Mouse (Mus musculus) heart, embryonic 13.5 days (tissue): ENCODE data around the gene Gm10643. TPM values are rescaled to one million over a fixed set of nuclear protein-coding genes. Genes with fewer than 3 reads are reported as not detected.

Experiments used
- ATAC-seq: fragments of 200-750 bp; cut with Nextera tagmentation; 2 replicates; pipeline ENCODE4 v1.8.0; 2017; ENCODE audit warnings: moderate TSS enrichment; ENCODE audit not compliant: insufficient number of reproducible peaks, low FRiP score, low TSS enrichment; ENCODE audit errors: extremely low read depth
- H3K27ac ChIP-seq: fragments of 300-500 bp; sonication (generic); replicated peaks from 2 replicates; pipeline ENCODE4 v1.5.1; 2015; ENCODE audit warnings: moderate library complexity, mild to moderate bottlenecking, inconsistent platforms
- H3K27me3 ChIP-seq: fragments of 300-500 bp; sonication (generic); replicated peaks from 2 replicates; pipeline ENCODE4 v1.6.1; 2015; ENCODE audit warnings: mild to moderate bottlenecking, inconsistent platforms
- H3K36me3 ChIP-seq: fragments of 300-500 bp; sonication (generic); 2 replicates; pipeline ENCODE4 v1.6.1; 2015; ENCODE audit warnings: mild to moderate bottlenecking, inconsistent platforms
- H3K4me1 ChIP-seq: fragments of 300-500 bp; sonication (generic); 2 replicates; pipeline ENCODE4 v1.6.1; 2015; ENCODE audit warnings: inconsistent platforms
- H3K4me2 ChIP-seq: fragments of 300-500 bp; sonication (generic); 2 replicates; pipeline ENCODE4 v1.6.1; 2015; ENCODE audit warnings: inconsistent platforms, mild to moderate bottlenecking, moderate library complexity
- H3K4me3 ChIP-seq: fragments of 300-500 bp; sonication (generic); 2 replicates; pipeline ENCODE4 v1.5.1; 2015; ENCODE audit warnings: moderate library complexity, mild to moderate bottlenecking, inconsistent platforms
- H3K9ac ChIP-seq: fragments of 300-500 bp; sonication (generic); 2 replicates; pipeline ENCODE4 v1.6.1; 2015; ENCODE audit warnings: inconsistent platforms, mild to moderate bottlenecking, moderate library complexity
- H3K9me3 ChIP-seq: fragments of 300-500 bp; sonication (generic); 2 replicates; pipeline ENCODE4 v1.6.1; 2016; ENCODE audit warnings: inconsistent platforms
- WGBS: fragments of 180-500 bp; shearing (Covaris S2); methylation state at CpG from one replicate; pipeline ENCODE4 v1.1.7; 2015; ENCODE audit warnings: mixed read lengths; 5-methylcytosine and 5-hydroxymethylcytosine counted together
- polyA plus RNA-seq: library from polyadenylated mRNA; unstranded; fragments of >200 nt; fragmentation: Nextera tagmentation; extraction: Ambion mirVana; gene quantifications from 2 replicates; pipeline ENCODE4 v1.2.1, GENCODE M21; 2015

Gm10643 gene
- polyA plus RNA-seq, 1 experiment from 2014 or later: 0.86 TPM

- H3K4me1 ChIP-seq: no peaks in the 10 kb centered on the region
- no peak overlapping the region for H3K4me3 ChIP-seq
- H3K36me3 ChIP-seq: peaks cover 96% of the 10 kb centered on the region
- no peak overlapping the region for H3K4me2 ChIP-seq
- no peak overlapping the region for H3K27ac ChIP-seq
- no peaks in the 10 kb centered on the region for H3K27me3 ChIP-seq
- H3K9me3 ChIP-seq: no peaks in the 10 kb centered on the region
- H3K9ac ChIP-seq: no peak overlapping the region
- 82% methylated on average over 9 of the region's 9 CpGs for WGBS
- ATAC-seq: no peak
Measured at GRCm38 (mm10) chr8:84089277-84089676, 24.3 kb upstream of the Gm10643 start.

GRCm38 (mm10) chr8:84087821-84088220 lies 22.9 kb upstream of the Gm10643 start:
- Histone ChIP-seq H3K9ac (no peak overlapping the region), H3K9me3 (no peaks in the 10 kb centered on the region), H3K4me3 (no peak overlapping the region), H3K36me3 (peaks cover 97% of the 10 kb centered on the region), H3K27me3 (no peaks in the 10 kb centered on the region), H3K27ac (no peak overlapping the region), H3K4me1 (no peaks in the 10 kb centered on the region), H3K4me2 (no peak overlapping the region)
- ATAC-seq: no peak
- 93% methylated on average over 14 of the region's 14 CpGs for WGBS

GRCm38 (mm10) chr8:84087156-84087555 lies 22.2 kb upstream of the Gm10643 start:
- no peak overlapping the region for H3K4me2 ChIP-seq

GRCm38 (mm10) chr8:84084341-84085115 lies 19.6 kb upstream of the Gm10643 start:
- H3K4me2 ChIP-seq: peak overlapping the region; percentile 47
- H3K9ac ChIP-seq: 0 out of 2 replicates have a peak overlapping the region, but pooled peaks have one; percentile 37
- WGBS: 50% methylated on average over 42 of the region's 42 CpGs

More at GRCm38 (mm10) chr8:84087156-84087555, 22.2 kb upstream of the Gm10643 start:
- Histone ChIP-seq H3K4me3 (no peak overlapping the region), H3K9ac (no peak overlapping the region), H3K9me3 (no peaks in the 10 kb centered on the region), H3K36me3 (peaks cover 97% of the 10 kb centered on the region), H3K27me3 (no peaks in the 10 kb centered on the region), H3K4me1 (no peaks in the 10 kb centered on the region), H3K27ac (no peak overlapping the region)
- 80% methylated on average over 7 of the region's 7 CpGs for WGBS
- no peak for ATAC-seq

GRCm38 (mm10) chr8:84083829-84084241 lies 18.9 kb upstream of the Gm10643 start:
- Histone ChIP-seq H3K4me2 (no peak overlapping the region), H3K36me3 (peaks cover 91% of the 10 kb centered on the region), H3K27ac (no peak overlapping the region), H3K27me3 (no peaks in the 10 kb centered on the region), H3K4me1 (peaks cover 6% of the 10 kb centered on the region), H3K4me3 (no peak overlapping the region), H3K9me3 (no peaks in the 10 kb centered on the region), H3K9ac (no peak overlapping the region)
- WGBS: 42% methylated on average over 8 of the region's 8 CpGs
- no peak for ATAC-seq

More at GRCm38 (mm10) chr8:84084341-84085115, 19.6 kb upstream of the Gm10643 start:
- Histone ChIP-seq H3K4me3 (no peak overlapping the region), H3K36me3 (peaks cover 97% of the 10 kb centered on the region), H3K4me1 (no peaks in the 10 kb centered on the region), H3K9me3 (no peaks in the 10 kb centered on the region), H3K27ac (no peak overlapping the region), H3K27me3 (no peaks in the 10 kb centered on the region)
- no peak for ATAC-seq

GRCm38 (mm10) chr8:84079206-84079605 lies 14.3 kb upstream of the Gm10643 start:
- 51% methylated on average over 5 of the region's 5 CpGs for WGBS
- Histone ChIP-seq H3K27ac (no peak overlapping the region), H3K36me3 (peaks cover 58% of the 10 kb centered on the region), H3K4me3 (no peak overlapping the region), H3K4me1 (peaks cover 10% of the 10 kb centered on the region), H3K9me3 (no peaks in the 10 kb centered on the region), H3K9ac (no peak overlapping the region), H3K27me3 (no peaks in the 10 kb centered on the region), H3K4me2 (no peak overlapping the region)
- ATAC-seq: no peak

- peaks cover 34% of the 10 kb centered on the region for H3K36me3 ChIP-seq
- no peak for ATAC-seq
- H3K27ac ChIP-seq: no peak overlapping the region
- H3K4me3 ChIP-seq: no peak overlapping the region
- H3K4me1 ChIP-seq: peaks cover 25% of the 10 kb centered on the region
- WGBS: 86% methylated on average over 3 of the region's 3 CpGs
- no peak overlapping the region for H3K9ac ChIP-seq
- no peak overlapping the region for H3K4me2 ChIP-seq
- H3K27me3 ChIP-seq: no peaks in the 10 kb centered on the region
- H3K9me3 ChIP-seq: no peaks in the 10 kb centered on the region
Measured at GRCm38 (mm10) chr8:84076849-84077248, 11.9 kb upstream of the Gm10643 start.

- Histone ChIP-seq H3K9ac (no peak overlapping the region), H3K4me2 (no peak overlapping the region), H3K27ac (no peak overlapping the region), H3K9me3 (no peaks in the 10 kb centered on the region), H3K4me1 (peaks cover 30% of the 10 kb centered on the region), H3K27me3 (no peaks in the 10 kb centered on the region), H3K36me3 (peaks cover 31% of the 10 kb centered on the region), H3K4me3 (no peak overlapping the region)
- 62% methylated on average over 1 of the region's 1 CpGs for WGBS
- ATAC-seq: no peak
Measured at GRCm38 (mm10) chr8:84076412-84076811, 11.5 kb upstream of the Gm10643 start.

GRCm38 (mm10) chr8:84073230-84073976 lies 8.5 kb upstream of the Gm10643 start:
- ATAC-seq: no peak
- 65% methylated on average over 10 of the region's 10 CpGs for WGBS
- H3K4me2 ChIP-seq: no peak overlapping the region
- peaks cover 50% of the 10 kb centered on the region for H3K4me1 ChIP-seq
- no peak overlapping the region for H3K4me3 ChIP-seq
- no peak overlapping the region for H3K27ac ChIP-seq
- peaks cover 12% of the 10 kb centered on the region for H3K36me3 ChIP-seq
- H3K9ac ChIP-seq: no peak overlapping the region
- no peaks in the 10 kb centered on the region for H3K9me3 ChIP-seq
- H3K27me3 ChIP-seq: no peaks in the 10 kb centered on the region

- Histone ChIP-seq H3K36me3 (peaks cover 12% of the 10 kb centered on the region), H3K27me3 (no peaks in the 10 kb centered on the region), H3K4me1 (peaks cover 60% of the 10 kb centered on the region), H3K4me2 (no peak overlapping the region), H3K9me3 (no peaks in the 10 kb centered on the region), H3K27ac (no peak overlapping the region), H3K4me3 (no peak overlapping the region), H3K9ac (no peak overlapping the region)
- 85% methylated on average over 10 of the region's 10 CpGs for whole genome bisulfite sequencing
- no peak for ATAC-seq
Measured at GRCm38 (mm10) chr8:84072321-84072720, 7.4 kb upstream of the Gm10643 start.

- no peak overlapping the region for H3K4me2 ChIP-seq
- no peak overlapping the region for H3K27ac ChIP-seq
- no peak overlapping the region for H3K4me3 ChIP-seq
- H3K36me3 ChIP-seq: peaks cover 12% of the 10 kb centered on the region
- peaks cover 60% of the 10 kb centered on the region for H3K4me1 ChIP-seq
- H3K9ac ChIP-seq: peak overlapping the region; percentile 29; the same call in 1 of the 2 replicates
- no peaks in the 10 kb centered on the region for H3K27me3 ChIP-seq
- no peaks in the 10 kb centered on the region for H3K9me3 ChIP-seq
- no peak for ATAC-seq
- WGBS: 46% methylated on average over 3 of the region's 3 CpGs
Measured at GRCm38 (mm10) chr8:84071921-84072320, 7.0 kb upstream of the Gm10643 start.
